Mouse (Mus musculus) erythroblast, adult 5-6 weeks (primary cell): ENCODE results near the gene Pkp4. TPM values are rescaled to one million over a fixed set of nuclear protein-coding genes. Genes with fewer than 3 reads are reported as not detected.

Experiments used
- ATAC-seq: replicated peaks from 2 replicates; pipeline ENCODE4 v1.8.0; 2016; ENCODE audit warnings: moderate number of reproducible peaks, mild to moderate bottlenecking, moderate TSS enrichment, inconsistent platforms; ENCODE audit not compliant: poor library complexity, low FRiP score, severe bottlenecking
- total RNA-seq, 2 experiments: library from RNA; stranded (forward) in 1 of 2; stranded (reverse) in 1 of 2; fragments of 150-400 nt in 1 of 2; fragments of 200-764, 138-1000 nt in 1 of 2; gene quantifications; 2 replicates each; pipeline versions ENCODE4 v1.2.3 to v1.2.4; 2015 to 2017; ENCODE audit warnings: low replicate concordance in 2 of 2

The Pkp4 gene
- total RNA-seq, 2 experiments from 2014 or later, result 8.1 to 9.6 TPM

- no peak for ATAC-seq
Observed at GRCm38 (mm10) chr2:59181321-59182113, 20.9 kb downstream of the Pkp4 start.

DNA sequence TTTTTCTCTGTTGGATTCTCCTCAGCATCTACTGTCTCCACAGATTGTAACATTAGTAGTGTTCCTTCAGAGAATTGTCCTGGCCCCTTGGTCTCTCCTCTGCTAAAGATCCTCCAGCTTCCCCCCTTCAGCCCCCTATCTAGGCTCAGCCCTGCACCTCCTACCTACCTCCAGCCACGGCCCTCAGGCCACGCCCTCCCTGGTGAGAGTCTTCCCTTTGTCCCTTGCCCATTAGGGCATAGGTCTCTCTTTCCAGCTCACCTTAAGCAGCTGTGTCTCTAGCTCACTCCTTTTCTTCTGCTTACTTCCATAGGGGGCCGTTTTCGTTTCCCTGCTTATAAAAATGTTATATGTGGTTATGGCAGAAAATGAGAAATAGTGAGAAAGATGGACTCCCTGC lies 22.9 kb downstream of the Pkp4 start:
- ATAC-seq, result no peak

DNA sequence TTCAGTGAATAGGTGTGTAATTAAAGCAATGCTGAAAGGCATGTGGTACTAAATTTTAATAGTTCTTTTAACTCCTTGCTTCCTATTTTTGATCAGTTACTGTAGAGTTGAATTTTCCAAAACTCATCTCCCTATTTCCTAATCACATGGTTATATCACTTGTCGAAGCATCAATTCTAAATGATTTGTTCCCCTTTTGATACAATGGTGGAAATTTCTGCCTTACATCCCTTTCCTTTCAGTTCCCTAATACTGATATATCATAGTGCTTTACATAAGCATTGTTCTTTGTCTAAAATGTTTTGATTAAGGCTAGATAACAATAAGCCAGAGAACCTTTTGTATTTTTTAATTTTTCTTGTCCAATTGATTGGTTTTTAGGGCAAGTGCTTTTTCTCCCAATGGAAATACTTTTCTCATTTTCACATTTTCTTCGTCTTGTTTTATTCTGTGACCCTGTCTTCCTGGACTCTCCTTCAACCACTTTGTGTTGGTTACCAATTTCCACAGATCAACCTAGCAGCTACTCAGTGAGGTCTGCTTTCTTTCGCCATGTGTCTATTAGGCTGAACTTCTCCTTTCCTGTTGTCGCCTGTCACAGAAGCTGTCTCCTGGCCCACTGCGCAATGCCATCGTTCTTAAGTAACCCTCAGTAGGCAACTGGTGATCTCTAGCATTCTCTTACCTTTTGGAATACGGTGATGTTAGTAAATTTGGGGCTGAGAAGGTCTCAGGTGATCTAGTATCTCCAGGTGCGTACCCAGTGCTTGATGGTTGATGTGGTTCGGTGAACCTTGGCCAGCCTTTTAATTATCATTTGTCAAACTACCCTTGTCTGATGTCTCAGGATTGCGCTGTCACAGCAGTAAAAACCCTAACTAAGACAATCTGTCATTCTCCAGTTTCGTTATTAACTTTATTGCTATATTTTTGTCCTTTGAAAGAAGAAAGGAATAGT lies 23.7 kb downstream of the Pkp4 start:
- ATAC-seq, result no peak

DNA sequence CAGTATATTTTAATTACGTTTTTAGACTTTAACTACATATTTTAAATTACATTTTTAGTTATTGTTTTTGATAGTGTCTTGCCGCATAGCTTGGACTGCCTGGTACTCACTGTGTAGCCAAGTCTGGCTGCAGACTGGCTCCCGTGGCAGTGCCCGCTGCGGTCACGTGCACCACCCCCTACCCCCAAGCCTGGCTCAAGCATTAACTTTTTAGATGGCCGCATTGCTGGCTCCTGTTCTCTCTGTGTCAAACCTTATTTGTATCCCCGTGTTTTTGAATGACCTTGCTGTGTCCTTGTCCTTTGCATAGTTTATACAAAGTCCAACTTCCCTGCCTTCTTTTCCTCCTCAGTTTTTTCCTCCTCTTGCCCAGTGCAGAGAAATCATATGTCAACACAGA lies 25.5 kb downstream of the Pkp4 start:
- ATAC-seq, result no peak

GRCm38 (mm10) chr2:59186966-59187365 lies 26.3 kb downstream of the Pkp4 start:
- ATAC-seq, result no peak

GRCm38 (mm10) chr2:59188306-59188705 lies 27.7 kb downstream of the Pkp4 start:
- no peak for ATAC-seq

GRCm38 (mm10) chr2:59189661-59190185 lies 29.1 kb downstream of the Pkp4 start:
- ATAC-seq, result no peak

- no peak for ATAC-seq
Observed at GRCm38 (mm10) chr2:59190186-59190585, 29.5 kb downstream of the Pkp4 start.

GRCm38 (mm10) chr2:59191466-59191865 lies 30.8 kb downstream of the Pkp4 start:
- no peak for ATAC-seq

- ATAC-seq, result no peak
Observed at GRCm38 (mm10) chr2:59193117-59193516, 32.5 kb downstream of the Pkp4 start.

DNA sequence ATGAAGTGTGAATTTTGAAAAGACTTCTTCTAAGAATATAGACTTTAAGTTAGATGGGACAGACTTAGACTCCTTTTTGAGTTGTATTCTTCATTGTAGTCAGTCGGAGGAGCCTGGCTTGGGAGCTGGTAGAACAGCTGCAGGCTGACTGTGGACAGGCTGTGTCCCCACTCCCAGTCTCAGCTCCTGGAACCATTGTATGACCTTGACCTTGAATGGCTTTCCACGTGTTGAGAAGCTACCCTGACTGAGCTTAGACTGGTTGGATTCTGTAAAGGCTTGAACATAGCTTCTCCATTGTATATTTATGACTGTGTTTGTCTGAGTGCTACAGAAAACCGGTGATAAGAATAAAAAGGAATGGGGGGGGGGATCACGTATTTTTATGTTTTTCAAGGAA lies 36.5 kb downstream of the Pkp4 start:
- ATAC-seq, result no peak

DNA sequence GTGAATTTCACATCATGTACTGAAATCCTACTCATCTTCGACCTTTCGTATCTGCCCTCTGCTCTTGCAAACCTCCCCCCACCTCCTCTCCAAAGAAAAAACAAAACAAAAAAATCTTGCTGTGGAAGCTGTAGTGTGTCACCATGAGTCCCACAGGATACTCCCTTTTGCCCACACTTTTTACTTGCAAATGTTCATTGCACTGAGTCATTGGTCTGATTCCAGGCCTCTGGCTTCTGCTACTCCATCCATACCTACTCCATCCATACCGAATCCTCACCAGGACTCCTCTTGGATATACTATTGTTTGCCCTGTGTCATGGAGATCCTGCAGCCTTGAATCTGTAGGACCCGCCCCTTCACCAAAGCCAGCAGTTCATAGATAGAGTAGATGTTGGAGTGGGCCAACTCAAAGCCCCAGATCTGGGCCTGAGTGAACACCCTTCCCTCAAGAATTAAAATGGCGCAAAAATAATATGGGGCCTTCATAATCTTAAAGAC lies 38.9 kb downstream of the Pkp4 start:
- ATAC-seq, result no peak

DNA sequence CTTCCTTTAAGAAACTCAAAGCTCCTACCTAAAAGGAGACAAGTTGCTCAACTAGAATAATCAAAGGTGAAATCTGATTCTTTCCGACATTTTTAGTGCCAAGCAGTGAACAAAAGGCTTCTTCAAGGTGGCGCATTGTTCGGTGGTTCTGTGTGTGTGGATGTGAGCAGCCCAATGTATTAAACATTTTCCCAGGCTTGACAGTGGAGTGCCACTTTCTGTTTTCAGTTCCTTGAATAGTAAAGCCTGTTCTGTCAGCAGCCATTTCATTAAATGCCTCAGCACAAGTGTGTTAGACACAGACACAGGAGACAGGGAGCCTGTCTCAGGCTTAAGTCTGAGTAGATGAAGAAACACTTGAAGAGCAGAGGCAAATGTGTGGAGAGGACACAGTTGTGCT lies 39.9 kb downstream of the Pkp4 start:
- ATAC-seq, result no peak

- no peak for ATAC-seq
Observed at GRCm38 (mm10) chr2:59202930-59203329, 42.3 kb downstream of the Pkp4 start.

- no peak for ATAC-seq
Observed at GRCm38 (mm10) chr2:59203627-59204425, 43.2 kb downstream of the Pkp4 start.

- no peak for ATAC-seq
Observed at GRCm38 (mm10) chr2:59205092-59205491, 44.4 kb downstream of the Pkp4 start.

DNA sequence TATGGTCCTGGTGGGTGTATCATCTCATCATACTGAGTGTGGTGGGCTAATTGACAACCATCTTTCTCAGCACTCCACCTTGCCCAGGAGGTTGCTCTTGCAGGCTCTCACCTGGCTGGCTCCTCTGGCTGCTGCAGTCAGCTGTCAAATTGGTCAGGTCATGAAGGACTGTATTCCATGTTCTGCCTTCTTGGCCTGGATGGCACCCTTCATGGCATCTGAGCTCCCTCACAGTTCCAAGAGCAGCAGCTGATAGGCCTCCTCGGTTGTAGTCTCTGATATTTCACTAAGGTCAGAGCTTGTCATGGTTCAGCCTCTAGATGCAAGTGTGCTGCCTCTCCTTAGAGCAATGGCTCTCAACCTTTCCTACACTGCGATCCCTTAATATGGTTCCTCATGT lies 45.5 kb downstream of the Pkp4 start:
- ATAC-seq, result no peak

DNA sequence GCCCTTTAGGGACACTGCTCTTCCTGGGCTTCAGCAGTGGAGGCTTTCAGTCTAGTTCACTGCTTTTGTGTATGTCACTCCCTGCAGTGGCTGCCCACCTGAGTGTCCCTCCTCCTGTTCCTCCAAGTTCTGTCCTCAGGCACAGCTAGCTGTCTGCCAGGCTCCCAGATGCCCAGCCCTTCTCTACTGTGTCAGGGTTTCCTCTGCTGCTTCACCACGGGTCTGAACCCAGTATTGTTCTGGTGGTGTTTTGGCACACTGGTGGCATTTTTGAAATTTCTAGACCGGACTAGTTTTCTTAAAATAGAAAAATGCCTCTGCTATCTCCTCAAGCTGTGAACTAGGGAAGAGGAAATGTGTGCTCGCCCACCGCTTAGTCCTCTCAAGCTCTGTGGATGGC lies 46.6 kb downstream of the Pkp4 start:
- no peak for ATAC-seq

DNA sequence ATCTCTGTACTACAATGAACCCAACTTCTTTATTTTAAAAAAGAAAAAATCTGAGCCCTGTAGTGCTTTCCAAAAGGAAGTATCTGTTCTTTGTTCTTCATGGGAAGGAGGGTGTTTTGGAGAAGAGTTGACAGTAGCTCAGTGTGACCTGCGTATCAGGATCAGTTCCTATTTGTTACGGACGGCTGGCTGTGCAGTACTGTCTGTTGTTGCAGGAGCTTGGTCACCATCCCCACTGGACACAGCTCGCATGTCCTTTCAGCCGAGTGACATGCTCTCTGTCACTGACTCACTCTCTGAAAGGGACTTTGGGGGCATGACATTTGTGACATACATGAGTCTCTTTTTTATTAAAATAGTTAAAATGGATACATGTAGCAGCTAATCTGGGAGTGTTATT lies 47.1 kb downstream of the Pkp4 start:
- no peak for ATAC-seq

- no peak for ATAC-seq
Observed at GRCm38 (mm10) chr2:59208276-59208675, 47.6 kb downstream of the Pkp4 start.
